Mouse (Mus musculus) ES-Bruce4 (cell line): ENCODE results near the gene Vamp3. TPM values are rescaled to one million over a fixed set of nuclear protein-coding genes. Genes with fewer than 3 reads are reported as not detected.

Experiments used
- H3K27ac ChIP-seq: 2 replicates; pipeline ENCODE4 v1.5.1; 2012; ENCODE audit warnings: low read length, inconsistent platforms; ENCODE audit not compliant: insufficient read depth
- H3K27me3 ChIP-seq: 2 replicates; pipeline ENCODE4 v1.6.1; 2012; ENCODE audit warnings: mild to moderate bottlenecking, low read length, inconsistent platforms; ENCODE audit not compliant: control insufficient read depth, poor library complexity, insufficient read depth, severe bottlenecking
- H3K36me3 ChIP-seq: 2 replicates; pipeline ENCODE4 v1.6.1; 2012; ENCODE audit warnings: inconsistent platforms, mild to moderate bottlenecking, low read length, moderate library complexity; ENCODE audit not compliant: control insufficient read depth, poor library complexity, insufficient read depth, severe bottlenecking
- H3K4me1 ChIP-seq: one replicate; pipeline ENCODE4 v1.8.1; 2011; ENCODE audit warnings: low read length; ENCODE audit not compliant: control insufficient read depth, insufficient read depth
- H3K4me3 ChIP-seq: 2 replicates; pipeline ENCODE4 v1.5.1; 2011; ENCODE audit warnings: low read depth, mild to moderate bottlenecking, low read length
- H3K9ac ChIP-seq: 2 replicates; pipeline ENCODE4 v1.6.1; 2012; ENCODE audit warnings: low read depth, mild to moderate bottlenecking, inconsistent platforms; ENCODE audit not compliant: poor library complexity, severe bottlenecking
- H3K9me3 ChIP-seq: replicated peaks from 2 replicates; pipeline ENCODE4 v1.6.1; 2012; ENCODE audit warnings: mild to moderate bottlenecking, low read length, inconsistent platforms; ENCODE audit not compliant: control insufficient read depth, poor library complexity, insufficient read depth, severe bottlenecking
- CTCF ChIP-seq: IDR thresholded peaks from one replicate; pipeline ENCODE4 v1.8.1; 2011; ENCODE audit warnings: low read depth, low read length
- EP300 ChIP-seq: IDR thresholded peaks from 2 replicates; pipeline ENCODE4 v1.6.1; 2011; ENCODE audit warnings: low read depth, low read length; ENCODE audit not compliant: insufficient read depth
- POLR2A ChIP-seq: IDR thresholded peaks from one replicate; pipeline ENCODE4 v1.8.1; 2011; ENCODE audit warnings: low read length; ENCODE audit not compliant: insufficient read depth
- polyA plus RNA-seq: library from polyadenylated mRNA; stranded (reverse); fragments of >200 nt; gene quantifications from 2 replicates; pipeline ENCODE4 v1.2.4, GENCODE M21; 2011; ENCODE audit warnings: low read depth; ENCODE audit not compliant: missing spikeins, insufficient read depth, insufficient read length

Vamp3 gene
- polyA plus RNA-seq, 1 experiment = 77.0 TPM

DNA sequence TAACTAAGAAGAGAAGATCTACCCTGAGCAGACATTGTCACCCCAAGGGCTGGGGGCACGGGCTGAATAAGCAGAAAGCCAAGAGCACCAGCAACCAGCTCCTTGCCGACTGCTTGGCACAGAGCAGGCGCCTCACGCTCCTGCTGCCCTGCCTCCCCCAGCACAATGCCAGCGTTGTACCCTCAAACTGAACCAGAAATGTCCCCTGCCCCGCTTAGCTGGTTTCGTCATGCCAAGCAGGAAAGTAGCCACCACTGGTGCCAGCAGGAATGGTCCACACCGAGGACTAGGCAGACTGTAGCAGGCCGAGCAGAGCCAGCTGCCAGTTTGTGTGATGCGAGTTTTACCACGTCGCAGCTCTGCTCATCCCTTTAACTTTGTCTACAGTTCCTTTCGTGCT, 24.2 kb upstream of the Vamp3 start:
- Histone ChIP-seq H3K9me3 (no peaks in the 10 kb centered on the region), H3K27ac (no peak overlapping the region), H3K27me3 (no peaks in the 10 kb centered on the region), H3K4me3 (no peak overlapping the region), H3K9ac (no peak overlapping the region), H3K4me1 (no peaks in the 10 kb centered on the region), H3K36me3 (peaks cover 6% of the 10 kb centered on the region; the same call in 1 of the 2 replicates)
- TF ChIP-seq POLR2A = no peak
- TF ChIP-seq CTCF = no peak
- TF ChIP-seq EP300 = no peak

DNA sequence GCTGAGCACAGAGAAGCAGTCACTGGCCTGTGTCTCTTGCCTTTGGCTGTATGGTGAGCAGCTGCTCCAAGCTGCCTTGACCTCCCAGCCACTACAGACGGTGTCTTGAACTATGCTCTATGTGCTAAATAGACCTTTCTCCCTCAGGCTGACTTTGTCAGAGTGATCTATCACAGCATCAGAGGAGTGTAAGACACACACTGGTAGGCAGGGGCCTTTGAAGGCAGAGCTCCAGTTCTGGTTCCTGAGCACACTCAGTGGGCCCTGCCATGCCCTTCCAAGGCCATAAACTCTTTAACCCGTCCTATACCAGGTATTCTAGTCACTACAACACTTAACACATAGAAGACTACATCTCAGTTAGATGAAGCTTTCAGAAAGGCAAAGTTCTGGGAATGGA, 23.6 kb upstream of the Vamp3 start:
- Histone ChIP-seq H3K9me3 (no peaks in the 10 kb centered on the region), H3K27ac (no peak overlapping the region), H3K36me3 (peaks cover 6% of the 10 kb centered on the region; the same call in 1 of the 2 replicates), H3K4me3 (no peak overlapping the region), H3K9ac (no peak overlapping the region), H3K27me3 (no peaks in the 10 kb centered on the region), H3K4me1 (no peaks in the 10 kb centered on the region)
- no peak for TF ChIP-seq CTCF
- TF ChIP-seq POLR2A = no peak
- no peak for TF ChIP-seq EP300

DNA sequence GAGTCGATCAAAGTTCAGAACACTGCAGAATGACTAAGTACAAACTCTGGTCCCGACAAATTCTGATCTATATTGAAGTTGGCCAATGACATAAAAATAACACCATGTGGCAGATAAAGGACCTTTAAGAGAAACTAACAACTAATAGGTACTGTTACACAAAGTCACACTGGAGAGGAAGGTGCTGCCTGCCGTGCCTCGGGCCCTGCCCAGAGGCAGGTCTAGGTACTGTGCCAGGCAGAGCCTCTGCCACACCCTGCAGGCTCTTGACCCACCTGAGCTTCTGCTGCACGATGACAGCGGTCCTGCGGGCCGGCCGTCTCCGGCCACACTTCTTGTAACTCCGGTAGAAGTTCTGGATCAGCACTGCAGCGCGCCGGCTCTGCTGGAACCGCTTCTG, 17.1 kb upstream of the Vamp3 start:
- no peaks in the 10 kb centered on the region for H3K27me3 ChIP-seq
- no peak for TF ChIP-seq POLR2A
- TF ChIP-seq CTCF = no peak
- TF ChIP-seq EP300 = no peak
- peaks cover 6% of the 10 kb centered on the region; the same call in 1 of the 2 replicates for H3K36me3 ChIP-seq
- no peaks in the 10 kb centered on the region for H3K4me1 ChIP-seq
- no peak overlapping the region for H3K9ac ChIP-seq
- no peak overlapping the region for H3K4me3 ChIP-seq
- H3K9me3 ChIP-seq = no peaks in the 10 kb centered on the region
- no peak overlapping the region for H3K27ac ChIP-seq

DNA sequence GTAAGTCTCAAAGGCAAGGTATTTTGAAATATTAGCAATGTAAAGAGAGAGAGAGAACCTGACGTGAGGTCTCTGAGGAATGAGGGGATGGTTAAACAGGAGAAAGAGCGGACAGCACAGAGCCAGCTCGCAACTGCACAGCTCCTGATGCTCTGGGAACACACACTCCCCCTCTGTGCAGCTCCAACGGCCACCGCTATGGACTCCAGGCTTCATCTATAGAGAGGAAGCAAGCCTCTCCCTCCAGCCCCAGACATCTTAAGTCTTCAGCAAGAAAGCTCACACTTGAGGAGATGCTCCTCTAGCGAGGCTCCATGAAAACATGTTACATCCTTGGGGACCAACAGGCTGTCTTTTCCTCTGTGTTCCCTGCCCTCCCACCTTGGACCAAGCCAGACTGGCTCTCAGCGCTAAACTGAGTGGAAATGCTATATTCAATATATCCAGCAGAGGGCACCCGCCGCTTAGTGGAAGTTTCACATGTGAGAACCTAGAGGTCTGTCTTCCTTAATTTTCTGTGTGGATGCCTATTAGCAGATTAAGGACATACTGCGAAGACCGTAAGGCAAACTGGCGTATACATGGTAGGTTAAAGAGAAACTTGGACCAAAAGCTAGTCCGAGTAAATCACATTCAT, 15.5 kb upstream of the Vamp3 start:
- no peak overlapping the region for H3K27ac ChIP-seq
- peaks cover 4% of the 10 kb centered on the region; the same call in 1 of the 2 replicates for H3K36me3 ChIP-seq
- no peaks in the 10 kb centered on the region for H3K9me3 ChIP-seq
- no peak overlapping the region for H3K4me3 ChIP-seq
- H3K9ac ChIP-seq = no peak overlapping the region
- no peaks in the 10 kb centered on the region for H3K27me3 ChIP-seq
- H3K4me1 ChIP-seq = no peaks in the 10 kb centered on the region
- TF ChIP-seq CTCF = peak; percentile 36
- no peak for TF ChIP-seq POLR2A
- no peak for TF ChIP-seq EP300

DNA sequence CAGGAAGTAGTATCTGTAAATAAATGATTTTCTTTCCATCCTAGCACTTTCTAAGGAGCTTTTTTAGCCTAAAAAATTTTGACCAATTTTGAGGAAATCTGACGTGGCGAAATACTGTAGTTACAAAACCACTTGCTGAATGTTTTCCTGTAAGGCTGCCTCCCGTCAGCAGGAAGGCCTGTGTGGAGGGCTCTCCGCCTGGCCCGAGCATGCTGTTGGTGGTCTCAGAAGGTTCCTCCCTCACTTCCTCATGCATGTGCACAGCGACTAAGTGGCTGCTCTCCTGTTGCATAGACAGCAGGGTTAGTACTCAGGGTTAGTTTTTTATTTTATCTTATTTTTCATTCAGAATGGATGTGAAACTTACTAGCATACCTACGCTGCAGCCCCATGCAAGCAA, 13.2 kb upstream of the Vamp3 start:
- no peaks in the 10 kb centered on the region for H3K36me3 ChIP-seq
- TF ChIP-seq EP300 = no peak
- no peak for TF ChIP-seq CTCF
- no peak for TF ChIP-seq POLR2A

DNA sequence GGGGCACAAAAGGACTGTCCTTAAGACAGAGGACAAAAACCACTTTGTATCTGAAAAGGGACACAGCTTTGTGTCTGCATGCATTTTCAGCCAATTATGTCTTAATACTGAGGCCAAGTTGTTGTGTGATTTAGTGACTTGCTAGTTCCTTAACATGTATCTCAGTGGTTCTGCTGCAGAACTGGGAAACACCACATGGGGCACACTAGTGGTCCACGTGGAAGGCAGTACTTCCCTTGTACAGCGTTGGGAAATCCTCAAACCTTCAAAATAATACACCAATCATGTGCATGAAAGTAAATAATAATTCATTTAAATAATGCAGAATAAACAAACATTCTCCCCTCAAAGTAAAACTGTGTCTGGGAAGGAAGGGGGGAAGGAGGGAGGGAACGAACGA, 11.0 kb upstream of the Vamp3 start:
- H3K9me3 ChIP-seq = no peaks in the 10 kb centered on the region
- H3K36me3 ChIP-seq = no peaks in the 10 kb centered on the region
- H3K4me3 ChIP-seq = no peak overlapping the region
- no peak overlapping the region for H3K9ac ChIP-seq
- H3K4me1 ChIP-seq = no peaks in the 10 kb centered on the region
- H3K27me3 ChIP-seq = no peaks in the 10 kb centered on the region
- TF ChIP-seq EP300 (no peak), CTCF (no peak), POLR2A (no peak)
- H3K27ac ChIP-seq = no peak overlapping the region

More for the DNA sequence above, 13.2 kb upstream of the Vamp3 start:
- Histone ChIP-seq H3K4me3 (no peak overlapping the region), H3K9ac (no peak overlapping the region), H3K9me3 (no peaks in the 10 kb centered on the region), H3K27ac (no peak overlapping the region), H3K27me3 (no peaks in the 10 kb centered on the region), H3K4me1 (no peaks in the 10 kb centered on the region)
